Mouse (Mus musculus): ENCODE data around the gene Sorcs3.

DNA sequence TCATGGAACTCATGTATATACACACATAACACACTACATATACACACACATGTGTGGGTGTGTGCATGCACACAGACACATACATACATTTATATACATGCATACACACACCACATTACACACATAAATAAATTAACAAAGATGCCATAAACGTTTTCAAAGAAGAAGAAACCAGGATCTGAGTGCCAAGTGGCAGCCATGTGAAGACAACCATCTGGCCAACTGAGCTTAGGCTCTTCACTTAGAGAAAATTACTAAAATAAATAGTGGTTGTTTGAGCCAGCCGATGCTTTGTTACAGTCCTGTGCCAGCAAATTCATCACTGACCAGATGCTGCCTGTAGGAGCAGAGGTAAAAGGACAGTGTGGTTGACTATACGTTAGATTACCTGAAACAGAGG is 605.7 kb downstream of the Sorcs3 start:
- TF ChIP-seq CTCF (IDR thresholded peaks at IDR 0.05; ENCODE audit: borderline replicate concordance, insufficient read depth, low read depth, low read length): no peak
- no peak for TF ChIP-seq POLR2A (IDR thresholded peaks at IDR 0.05; ENCODE audit: borderline replicate concordance, insufficient read depth, low read length)
